Mouse (Mus musculus) midbrain, postnatal 0 days (tissue): ENCODE data around the gene P2ry14. TPM values are rescaled to one million over a fixed set of nuclear protein-coding genes. Genes with fewer than 3 reads are reported as not detected.

Experiments
- ATAC-seq: fragments of 200-750 bp; cut with Nextera tagmentation; 2 replicates; pipeline ENCODE4 v1.8.0; 2017; ENCODE audit warnings: moderate number of reproducible peaks, mild to moderate bottlenecking, moderate TSS enrichment, moderate library complexity; ENCODE audit not compliant: low FRiP score
- DNase-seq: peaks from one replicate; pipeline ENCODE4 v3.0.0-alpha.2; 2015; ENCODE audit warnings: low spot score
- H3K27ac ChIP-seq: fragments of 300-500 bp; sonication (generic); 2 replicates; pipeline ENCODE4 v1.5.1; 2014; ENCODE audit warnings: low read depth, mild to moderate bottlenecking, low read length, mixed read lengths
- H3K27me3 ChIP-seq: fragments of 300-500 bp; sonication (generic); 2 replicates; pipeline ENCODE4 v1.6.1; 2014; ENCODE audit warnings: low read length, control low read depth, mixed read lengths; ENCODE audit not compliant: insufficient read depth
- H3K36me3 ChIP-seq: fragments of 300-500 bp; sonication (generic); 2 replicates; pipeline ENCODE4 v1.6.1; 2014; ENCODE audit warnings: low read length, control low read depth, mixed read lengths; ENCODE audit not compliant: insufficient read depth
- H3K4me1 ChIP-seq: fragments of 300-500 bp; sonication (generic); 2 replicates; pipeline ENCODE4 v1.6.1; 2014; ENCODE audit warnings: mild to moderate bottlenecking, control low read depth, antibody characterized with exemption, low read length, mixed read lengths; ENCODE audit not compliant: insufficient read depth
- H3K4me2 ChIP-seq: fragments of 300-500 bp; sonication (generic); 2 replicates; pipeline ENCODE4 v1.6.1; 2014; ENCODE audit warnings: low read depth, mild to moderate bottlenecking, low read length, mixed read lengths; ENCODE audit not compliant: poor library complexity, severe bottlenecking
- H3K4me3 ChIP-seq: fragments of 300-500 bp; sonication (generic); 2 replicates; pipeline ENCODE4 v1.5.1; 2014; ENCODE audit warnings: low read depth, mild to moderate bottlenecking, low read length, moderate library complexity
- H3K9ac ChIP-seq: fragments of 300-500 bp; sonication (generic); replicated peaks from 2 replicates; pipeline ENCODE4 v1.6.1; 2014; ENCODE audit warnings: mild to moderate bottlenecking, low read length, moderate library complexity, mixed read lengths; ENCODE audit not compliant: poor library complexity, severe bottlenecking
- H3K9me3 ChIP-seq: fragments of 300-500 bp; sonication (generic); 2 replicates; pipeline ENCODE4 v1.6.1; 2016; ENCODE audit warnings: low read length, control low read depth
- CTCF ChIP-seq: IDR thresholded peaks from 2 replicates; pipeline ENCODE4 v1.5.1; 2016; ENCODE audit warnings: antibody characterized with exemption, mild to moderate bottlenecking
- WGBS: fragments of 180-500 bp; shearing (Covaris S2); extraction: QIAGEN DNeasy Blood & Tissue Kit; methylation state at CpG from one replicate; pipeline ENCODE4 v1.1.7; 2014; 5-methylcytosine and 5-hydroxymethylcytosine counted together
- polyA plus RNA-seq: library from polyadenylated mRNA; unstranded; fragments of >200 nt; fragmentation: Nextera tagmentation; extraction: Ambion mirVana; gene quantifications from 2 replicates; pipeline ENCODE4 v1.2.1, GENCODE M21; 2015
- total RNA-seq: library from RNA; depleted of rRNA; stranded (reverse); fragments of >200 nt; gene quantifications from 2 replicates; pipeline ENCODE4 v1.2.3, GENCODE M21; 2014

Gene P2ry14
- total and polyA plus RNA-seq, 2 experiments from 2014 or later, result 3.2 to 4.3 TPM

DNA sequence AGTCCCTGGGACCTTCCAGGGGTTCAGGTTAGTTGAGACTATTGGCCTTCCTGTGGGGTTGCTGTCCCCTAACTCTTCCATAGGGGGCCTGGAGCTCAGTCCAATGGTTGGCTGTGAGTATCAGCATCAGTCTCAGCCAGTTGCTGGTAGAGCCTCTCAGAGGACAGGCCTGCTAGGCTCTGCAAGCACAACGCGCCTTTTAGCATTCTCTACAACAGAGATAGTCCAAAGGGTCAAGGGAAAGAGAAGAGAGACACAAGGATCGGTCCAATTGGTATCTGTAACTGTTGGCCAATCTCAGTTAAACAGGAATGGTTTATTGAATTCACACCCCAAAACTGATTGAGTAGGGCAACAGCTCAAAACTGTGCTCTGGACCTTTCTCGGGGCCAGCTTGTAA is 46.0 kb downstream of the P2ry14 start:
- WGBS, result 93% methylated on average over 4 of the region's 4 CpGs
- Histone ChIP-seq H3K4me2 (no peak overlapping the region), H3K9me3 (no peaks in the 10 kb centered on the region), H3K27me3 (no peaks in the 10 kb centered on the region), H3K4me1 (no peaks in the 10 kb centered on the region), H3K4me3 (no peak overlapping the region), H3K9ac (no peak overlapping the region), H3K27ac (no peak overlapping the region), H3K36me3 (no peaks in the 10 kb centered on the region)
- DNase-seq, result no peak
- ATAC-seq, result no peak
- no peak for TF ChIP-seq CTCF

DNA sequence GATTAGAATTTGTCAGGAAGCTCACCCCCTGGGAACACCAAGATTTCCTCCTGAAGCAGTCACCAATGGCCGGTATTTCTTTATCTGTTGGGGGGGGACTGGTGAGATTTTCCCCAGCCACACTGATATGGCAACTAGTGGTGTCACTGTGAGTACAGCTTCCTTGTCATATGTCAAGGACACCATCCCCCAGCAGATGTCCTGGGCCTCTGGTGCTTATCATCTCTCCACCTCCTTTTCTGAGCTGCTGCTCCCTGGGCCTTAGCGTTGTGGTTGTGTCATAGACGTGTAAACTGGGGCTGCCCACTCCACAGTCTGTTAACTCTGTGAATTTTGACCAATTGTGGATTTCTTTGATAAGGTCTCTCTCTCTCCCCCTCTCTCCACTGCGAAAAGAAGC is 49.0 kb downstream of the P2ry14 start:
- Histone ChIP-seq H3K4me3 (no peak overlapping the region), H3K27me3 (no peaks in the 10 kb centered on the region), H3K9ac (no peak overlapping the region), H3K27ac (no peak overlapping the region), H3K9me3 (no peaks in the 10 kb centered on the region), H3K4me1 (no peaks in the 10 kb centered on the region), H3K4me2 (no peak overlapping the region), H3K36me3 (no peaks in the 10 kb centered on the region)
- ATAC-seq (no peak), DNase-seq (no peak)
- WGBS, result 84% methylated on average over 4 of the region's 4 CpGs
- no peak for TF ChIP-seq CTCF

DNA sequence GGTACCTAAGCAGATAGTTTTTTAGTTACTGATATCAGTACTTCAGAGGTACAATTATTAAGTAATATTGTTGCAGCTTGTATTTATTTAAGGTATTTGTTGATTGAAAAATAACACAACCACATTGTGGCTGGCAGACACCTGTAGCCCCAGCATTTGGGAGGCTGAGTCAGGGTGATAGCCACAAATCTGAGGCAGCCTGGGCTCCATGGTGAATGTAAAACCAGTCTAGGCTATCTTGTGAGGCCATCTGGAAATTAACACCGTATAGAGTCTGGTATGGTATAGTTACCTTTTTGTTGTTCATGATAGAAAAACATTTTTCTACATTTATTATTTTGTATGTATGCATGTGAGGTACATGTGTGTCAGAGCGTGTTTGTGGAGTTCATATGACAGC is 51.3 kb downstream of the P2ry14 start:
- Histone ChIP-seq H3K27ac (no peak overlapping the region), H3K9ac (no peak overlapping the region), H3K4me1 (no peaks in the 10 kb centered on the region), H3K36me3 (no peaks in the 10 kb centered on the region), H3K4me3 (no peak overlapping the region), H3K9me3 (no peaks in the 10 kb centered on the region), H3K27me3 (no peaks in the 10 kb centered on the region), H3K4me2 (no peak overlapping the region)
- DNase-seq (no peak), ATAC-seq (no peak)
- WGBS, result 97% methylated on average over 2 of the region's 2 CpGs
- no peak for TF ChIP-seq CTCF

DNA sequence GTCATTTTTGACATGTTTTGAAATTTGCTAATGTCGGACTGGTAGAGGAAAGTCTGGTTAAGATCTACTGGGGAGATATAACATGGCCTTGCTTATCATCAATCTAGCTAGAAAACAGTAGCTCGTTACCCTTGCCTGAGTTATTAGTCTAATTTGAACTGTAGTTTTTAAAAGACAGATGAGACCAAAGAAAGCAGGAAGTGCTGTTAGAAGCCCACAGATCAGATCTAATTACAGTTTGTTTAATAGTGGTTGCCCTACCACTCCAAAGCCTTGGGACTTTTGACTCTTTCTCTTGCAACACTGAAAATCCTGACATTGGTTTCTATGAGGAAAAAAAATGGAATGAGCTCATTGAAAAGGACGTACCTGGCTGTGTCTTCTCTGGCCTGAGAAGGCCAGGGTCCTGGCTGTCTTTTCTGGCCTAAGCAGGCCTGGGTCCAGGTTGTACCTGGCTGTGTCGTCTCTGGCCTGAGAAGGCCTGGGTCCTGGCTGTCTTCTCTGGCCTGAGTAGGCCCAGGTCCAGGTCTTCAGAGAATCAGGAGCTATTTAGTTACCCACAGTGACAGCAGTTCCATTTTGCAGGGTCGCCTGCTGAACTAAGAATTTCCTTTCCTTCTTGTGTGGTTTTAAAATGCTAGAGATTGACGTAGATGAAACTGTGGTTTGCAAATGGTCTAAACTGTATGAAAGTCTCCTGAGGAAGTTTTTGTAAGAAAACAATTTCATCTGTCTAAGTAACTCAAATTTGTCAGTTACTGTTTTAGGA is 52.0 kb downstream of the P2ry14 start, which contains the start of gene Gpr171:
Gpr171 (minus strand) TSS at position 604 of the 769 bp plus-strand sequence.
- Histone ChIP-seq H3K4me1 (no peaks in the 10 kb centered on the region), H3K9ac (no peak within 1 kb of the TSS), H3K27ac (no peak within 1 kb of the TSS), H3K4me3 (no peak within 1 kb of the TSS), H3K36me3 (no peaks in the 10 kb centered on the region), H3K4me2 (no peak within 1 kb of the TSS), H3K9me3 (no peaks in the 10 kb centered on the region), H3K27me3 (no peaks in the 10 kb centered on the region)
- DNase-seq (no peak), ATAC-seq (no peak)
- WGBS, result 90% methylated on average over 6 of the region's 6 CpGs
- TF ChIP-seq CTCF, result no peak

DNA sequence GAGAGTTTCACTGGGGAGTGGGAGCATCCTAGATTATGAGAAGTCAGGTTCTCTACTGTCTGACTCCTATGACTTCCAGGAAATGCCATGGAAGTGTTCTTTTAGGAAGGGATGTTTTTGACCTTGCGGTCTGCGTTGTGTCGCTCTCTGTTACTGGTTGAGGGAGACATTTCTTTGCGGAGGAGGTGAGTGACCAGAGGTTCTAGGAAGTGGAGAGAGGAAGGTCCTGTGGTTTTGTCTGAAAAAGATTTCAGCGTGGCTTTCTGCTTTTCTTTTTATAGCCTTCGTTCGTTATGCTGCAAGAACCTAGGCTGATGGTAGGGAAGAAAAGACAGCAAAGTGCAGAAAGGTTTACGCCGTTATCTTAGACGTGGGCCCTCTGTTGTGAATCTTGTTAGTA is 54.9 kb downstream of the P2ry14 start:
- no peaks in the 10 kb centered on the region for H3K9me3 ChIP-seq
- H3K4me1 ChIP-seq, result no peaks in the 10 kb centered on the region
- 85% methylated on average over 10 of the region's 10 CpGs for WGBS
- H3K27me3 ChIP-seq, result no peaks in the 10 kb centered on the region
- no peaks in the 10 kb centered on the region for H3K36me3 ChIP-seq
- H3K4me3 ChIP-seq, result no peak overlapping the region
- no peak for TF ChIP-seq CTCF
- H3K4me2 ChIP-seq, result no peak overlapping the region
- H3K9ac ChIP-seq, result no peak overlapping the region
- no peak for ATAC-seq
- no peak for DNase-seq
- no peak overlapping the region for H3K27ac ChIP-seq

DNA sequence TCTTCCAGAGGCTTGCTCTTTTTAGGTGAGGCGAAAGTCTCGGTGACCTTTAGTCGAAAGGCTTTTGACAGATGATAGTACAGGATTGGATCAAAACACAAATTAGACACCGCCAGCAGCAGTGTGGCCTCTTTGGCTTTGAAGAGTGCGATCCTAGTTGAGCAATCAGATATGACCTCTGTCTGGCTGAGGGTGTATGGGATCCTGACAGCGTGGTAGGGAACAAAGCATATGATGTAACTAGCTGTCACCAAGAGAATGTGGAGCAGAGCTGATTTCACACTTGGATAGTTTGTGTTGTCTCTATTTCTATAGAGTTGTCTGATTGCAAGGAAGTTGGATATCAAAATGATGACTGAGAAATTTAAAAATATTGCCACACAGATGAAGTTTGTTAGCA is 56.0 kb downstream of the P2ry14 start:
- WGBS, result 66% methylated on average over 6 of the region's 6 CpGs
- TF ChIP-seq CTCF, result no peak
- Histone ChIP-seq H3K9ac (no peak overlapping the region), H3K4me1 (no peaks in the 10 kb centered on the region), H3K27ac (no peak overlapping the region), H3K36me3 (no peaks in the 10 kb centered on the region), H3K9me3 (no peaks in the 10 kb centered on the region), H3K4me3 (no peak overlapping the region), H3K4me2 (no peak overlapping the region), H3K27me3 (no peaks in the 10 kb centered on the region)
- no peak for ATAC-seq
- DNase-seq, result no peak
